Mouse (Mus musculus) embryonic facial prominence, embryonic 11.5 days (tissue): ENCODE measurements at regions not wholly inside any gene's neighbourhood (a gene's known extent, or its start where the extent isn't known, plus 50 kb on each side); places are given as distances from the start of the nearest gene placed in this dataset.
"Not testable (repeated sequence)": the region's sequence is repeated elsewhere in the genome, so short reads cannot be mapped to it uniquely, and the experiment has no call there.

Source experiments
- ATAC-seq: fragments of 200-750 bp; cut with Nextera tagmentation; replicated peaks from 2 replicates; pipeline ENCODE4 v1.8.0; 2017; ENCODE audit warnings: low read depth; ENCODE audit not compliant: insufficient number of reproducible peaks, low FRiP score, low TSS enrichment
- DNase-seq: peaks from one replicate; pipeline ENCODE4 v3.0.0-alpha.2; 2015; ENCODE audit warnings: low spot score
- H3K27ac ChIP-seq: fragments of 300-500 bp; sonication (generic); replicated peaks from 2 replicates; pipeline ENCODE4 v1.5.1; 2014; ENCODE audit warnings: mild to moderate bottlenecking, low read depth, low read length, control low read depth
- H3K27me3 ChIP-seq: fragments of 300-500 bp; sonication (generic); 2 replicates; pipeline ENCODE4 v1.6.1; 2014; ENCODE audit warnings: mild to moderate bottlenecking, low read length, moderate library complexity, mixed read lengths; ENCODE audit not compliant: control insufficient read depth, insufficient read depth
- H3K36me3 ChIP-seq: fragments of 300-500 bp; sonication (generic); replicated peaks from 2 replicates; pipeline ENCODE4 v1.6.1; 2014; ENCODE audit warnings: low read depth, mild to moderate bottlenecking, low read length, moderate library complexity, mixed read lengths; ENCODE audit not compliant: control insufficient read depth, insufficient read depth
- H3K4me1 ChIP-seq: fragments of 300-500 bp; sonication (generic); 2 replicates; pipeline ENCODE4 v1.6.1; 2014; ENCODE audit warnings: low read length, mixed read lengths; ENCODE audit not compliant: control insufficient read depth, insufficient read depth
- H3K4me2 ChIP-seq: fragments of 300-500 bp; sonication (generic); 2 replicates; pipeline ENCODE4 v1.6.1; 2014; ENCODE audit warnings: low read depth, mild to moderate bottlenecking, control low read depth, low read length, moderate library complexity
- H3K4me3 ChIP-seq: fragments of 300-500 bp; sonication (generic); 2 replicates; pipeline ENCODE4 v1.5.1; 2014; ENCODE audit warnings: low read depth, low read length, control low read depth
- H3K9ac ChIP-seq: fragments of 300-500 bp; sonication (generic); replicated peaks from 2 replicates; pipeline ENCODE4 v1.6.1; 2014; ENCODE audit warnings: mild to moderate bottlenecking, control low read depth, low read length
- H3K9me3 ChIP-seq: fragments of 300-500 bp; sonication (generic); replicated peaks from 2 replicates; pipeline ENCODE4 v1.6.1; 2016; ENCODE audit warnings: mild to moderate bottlenecking, low read length, inconsistent platforms, mixed read lengths; ENCODE audit not compliant: control insufficient read depth
- WGBS: fragments of 180-500 bp; shearing (Covaris S2); extraction: QIAGEN DNeasy Blood & Tissue Kit; methylation state at CpG from one replicate; pipeline ENCODE4 v1.1.7; 2014; 5-methylcytosine and 5-hydroxymethylcytosine counted together

DNA sequence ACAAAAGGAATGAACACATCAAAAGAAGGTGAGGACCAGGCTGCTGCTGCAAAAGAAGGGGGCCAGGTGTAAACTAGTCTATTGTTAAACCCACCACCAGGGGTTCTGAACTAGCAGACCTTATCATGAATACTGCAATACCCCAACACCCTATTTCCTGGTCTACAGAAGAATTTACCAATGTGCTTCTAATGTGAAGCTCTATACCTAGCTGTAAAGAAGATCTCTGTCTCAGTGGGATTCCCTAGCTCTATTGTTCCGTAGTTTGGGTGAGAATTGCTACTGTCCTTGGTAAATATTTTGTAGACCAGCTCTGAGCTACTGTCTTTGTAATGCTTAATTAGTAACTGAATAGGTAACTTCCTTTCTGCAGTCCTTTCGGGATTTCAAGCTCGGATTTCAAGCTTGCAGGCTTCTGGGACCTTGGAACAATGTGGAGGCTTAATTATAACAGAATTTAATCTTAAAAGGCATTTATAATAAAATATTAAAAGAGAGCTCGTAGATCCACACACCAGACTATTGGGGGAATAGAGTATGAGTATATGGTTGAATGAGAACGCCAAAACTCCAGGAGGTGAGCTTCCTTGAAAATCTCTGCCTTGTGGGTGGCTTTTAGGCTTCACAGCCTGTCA lies 238.5 kb downstream of the Gm8797 start:
- H3K9ac ChIP-seq, ATAC-seq, H3K27ac ChIP-seq, H3K4me3 ChIP-seq, H3K4me1 ChIP-seq, H3K27me3 ChIP-seq, DNase-seq, H3K9me3 ChIP-seq, H3K4me2 ChIP-seq, H3K36me3 ChIP-seq: not testable (repeated sequence)
- WGBS, result 81% methylated on average over 5 of the region's 5 CpGs

DNA sequence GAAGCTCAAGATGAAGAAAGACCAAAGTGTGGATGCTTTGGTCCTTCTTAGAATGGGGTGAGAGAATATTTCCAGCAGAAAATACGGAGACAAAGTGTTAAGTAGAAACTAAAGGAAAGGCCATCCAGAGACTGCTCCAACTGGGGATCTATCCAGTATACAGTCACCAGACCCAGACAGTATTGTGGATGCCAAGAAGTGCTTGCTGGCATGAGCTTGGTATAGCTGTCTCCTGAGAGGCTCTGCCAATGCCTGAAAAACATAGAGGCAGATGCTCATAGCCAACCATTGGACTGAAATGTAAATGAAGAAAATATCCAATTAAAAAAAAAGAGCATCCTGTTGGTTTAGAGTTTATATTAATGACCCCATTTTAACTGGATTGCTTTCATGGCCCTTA lies 253.8 kb downstream of the Gm8797 start:
- Histone ChIP-seq H3K9me3 (no peaks in the 10 kb centered on the region), H3K9ac (no peak overlapping the region), H3K27me3 (no peaks in the 10 kb centered on the region), H3K4me3 (no peak overlapping the region), H3K36me3 (no peaks in the 10 kb centered on the region), H3K27ac (no peak overlapping the region), H3K4me1 (no peaks in the 10 kb centered on the region), H3K4me2 (no peak overlapping the region)
- WGBS, result 97% methylated on average over 1 of the region's 1 CpGs
- ATAC-seq (no peak), DNase-seq (no peak)

DNA sequence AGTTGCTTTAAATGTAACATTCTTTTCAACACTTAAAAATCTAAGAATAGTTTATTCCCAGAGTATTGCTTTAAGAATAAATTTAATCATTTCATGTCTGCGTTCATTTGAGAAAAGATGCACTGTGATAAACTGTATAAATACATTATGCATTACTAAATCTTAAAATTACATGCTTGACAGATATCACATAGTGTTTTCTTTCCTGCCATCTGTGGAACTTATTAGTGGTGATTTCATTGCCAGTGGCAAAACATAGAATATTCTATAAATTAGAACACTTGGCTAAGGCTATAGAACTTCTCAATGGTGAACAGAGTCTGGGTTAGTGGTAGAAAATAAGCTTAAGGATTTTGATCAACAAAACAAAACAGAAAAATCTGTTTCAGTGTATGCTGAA lies 268.1 kb downstream of the Gm8797 start:
- DNase-seq (no peak), ATAC-seq (no peak)
- Histone ChIP-seq H3K4me3 (no peak overlapping the region), H3K27ac (no peak overlapping the region), H3K4me2 (no peak overlapping the region), H3K27me3 (no peaks in the 10 kb centered on the region), H3K9me3 (no peaks in the 10 kb centered on the region), H3K9ac (no peak overlapping the region), H3K4me1 (no peaks in the 10 kb centered on the region), H3K36me3 (no peaks in the 10 kb centered on the region)
- 78% methylated on average over 1 of the region's 1 CpGs for WGBS

DNA sequence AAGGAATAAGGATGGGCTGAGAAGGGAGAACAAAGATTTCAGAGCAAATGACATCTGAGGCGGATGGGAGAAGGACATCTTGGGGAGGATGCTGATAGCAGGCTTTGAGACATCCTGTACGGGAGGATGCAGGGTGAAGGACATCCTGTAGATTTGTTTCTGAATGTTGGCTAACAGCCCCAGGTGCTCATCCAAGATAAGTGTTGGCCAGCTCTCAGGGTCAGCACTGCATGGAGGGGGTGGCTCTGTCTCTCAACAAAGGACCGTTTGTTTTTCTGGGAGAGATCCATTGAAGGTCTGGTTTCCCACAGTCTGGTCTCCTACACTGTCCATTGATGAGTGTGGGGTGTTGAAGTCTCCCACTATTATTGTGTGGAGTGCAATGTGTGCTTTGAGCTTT lies 290.7 kb downstream of the Gm8797 start:
- H3K27me3 ChIP-seq, ATAC-seq, H3K27ac ChIP-seq, DNase-seq, H3K9ac ChIP-seq, H3K4me1 ChIP-seq, H3K4me3 ChIP-seq, H3K4me2 ChIP-seq, H3K36me3 ChIP-seq, H3K9me3 ChIP-seq: not testable (repeated sequence)
- WGBS, result 76% methylated on average over 3 of the region's 3 CpGs

DNA sequence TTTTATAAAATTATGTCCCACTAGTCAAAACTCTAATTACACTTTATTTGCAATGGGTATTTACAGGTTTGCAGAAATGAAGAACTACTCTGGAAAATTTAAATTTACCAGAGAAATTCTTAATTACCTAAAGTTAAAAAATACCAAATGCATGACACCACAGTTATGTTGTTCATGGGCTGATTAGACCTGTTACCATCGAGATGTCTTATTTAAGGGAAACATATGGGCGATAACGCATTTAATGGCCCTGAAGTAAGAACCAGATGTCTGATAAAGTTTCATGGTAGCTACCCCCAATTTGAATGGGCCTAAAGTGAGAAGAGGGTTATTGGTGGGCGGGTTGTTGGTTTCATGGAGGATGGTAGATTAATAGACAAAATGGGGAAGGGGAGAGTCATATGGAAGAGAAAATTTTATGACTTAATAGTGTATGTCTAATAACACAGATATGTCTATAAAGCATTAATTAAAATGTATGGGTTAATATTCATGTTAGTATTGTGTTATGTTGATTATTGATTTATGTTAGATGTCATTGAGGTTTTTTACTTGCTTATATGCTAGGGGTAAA lies 299.0 kb downstream of the Gm8797 start:
- Histone ChIP-seq H3K27ac (no peak overlapping the region), H3K36me3 (no peaks in the 10 kb centered on the region), H3K27me3 (no peaks in the 10 kb centered on the region), H3K9me3 (no peaks in the 10 kb centered on the region), H3K4me3 (no peak overlapping the region), H3K9ac (no peak overlapping the region), H3K4me1 (no peaks in the 10 kb centered on the region), H3K4me2 (no peak overlapping the region)
- WGBS, result 91% methylated on average over 4 of the region's 4 CpGs
- DNase-seq, result no peak
- ATAC-seq, result no peak

DNA sequence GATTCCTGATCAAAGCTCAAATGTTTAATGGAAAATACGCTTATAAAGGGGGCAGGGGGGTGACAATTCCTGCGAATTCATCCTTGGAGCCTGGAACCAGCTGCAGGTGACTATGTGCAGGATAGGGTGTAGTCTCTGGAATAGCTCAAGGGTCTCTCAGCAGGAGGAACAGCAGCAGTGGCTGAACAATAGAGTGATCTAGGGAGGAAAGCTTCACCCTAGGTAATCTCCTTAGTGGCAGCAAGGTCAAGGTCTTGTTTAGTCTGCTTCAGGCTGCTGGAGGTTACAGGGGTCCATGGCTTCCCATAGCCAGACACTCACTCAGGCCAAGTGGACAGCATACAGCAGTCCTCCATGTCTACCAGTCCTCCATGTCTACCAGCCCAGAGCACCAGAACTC lies 301.3 kb downstream of the Gm8797 start:
- H3K27ac ChIP-seq, result no peak overlapping the region
- no peaks in the 10 kb centered on the region for H3K27me3 ChIP-seq
- DNase-seq (no peak), ATAC-seq (no peak)
- no peaks in the 10 kb centered on the region for H3K36me3 ChIP-seq
- no peaks in the 10 kb centered on the region for H3K4me1 ChIP-seq
- no peaks in the 10 kb centered on the region for H3K9me3 ChIP-seq
- H3K9ac ChIP-seq, result no peak overlapping the region
- H3K4me2 ChIP-seq, result no peak overlapping the region
- no peak overlapping the region for H3K4me3 ChIP-seq
- WGBS, result 80% methylated on average over 2 of the region's 2 CpGs

DNA sequence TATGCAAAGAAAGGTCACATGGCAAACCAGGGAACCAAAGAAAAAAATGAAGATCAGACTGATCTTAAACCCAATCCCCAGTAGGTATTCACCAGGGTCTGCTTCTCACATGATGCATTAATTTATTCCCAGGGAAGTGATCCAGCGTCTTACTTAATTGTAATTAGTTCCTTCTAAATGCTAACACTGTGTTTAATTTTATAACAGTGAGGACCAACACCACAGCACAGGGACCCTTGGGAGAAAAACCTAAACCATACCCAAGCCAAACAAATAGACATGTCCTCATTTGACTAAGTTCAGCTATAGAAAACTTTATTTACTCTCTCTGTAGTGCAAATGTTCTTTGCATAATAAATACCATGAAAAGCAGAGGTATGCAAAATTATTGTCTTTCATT lies 333.2 kb downstream of the Gm8797 start:
- Histone ChIP-seq H3K36me3 (no peaks in the 10 kb centered on the region), H3K9ac (no peak overlapping the region), H3K4me1 (no peaks in the 10 kb centered on the region), H3K4me2 (no peak overlapping the region), H3K9me3 (no peaks in the 10 kb centered on the region), H3K27me3 (no peaks in the 10 kb centered on the region), H3K27ac (no peak overlapping the region), H3K4me3 (no peak overlapping the region)
- 39% methylated on average over 1 of the region's 1 CpGs for WGBS
- ATAC-seq (no peak), DNase-seq (no peak)

DNA sequence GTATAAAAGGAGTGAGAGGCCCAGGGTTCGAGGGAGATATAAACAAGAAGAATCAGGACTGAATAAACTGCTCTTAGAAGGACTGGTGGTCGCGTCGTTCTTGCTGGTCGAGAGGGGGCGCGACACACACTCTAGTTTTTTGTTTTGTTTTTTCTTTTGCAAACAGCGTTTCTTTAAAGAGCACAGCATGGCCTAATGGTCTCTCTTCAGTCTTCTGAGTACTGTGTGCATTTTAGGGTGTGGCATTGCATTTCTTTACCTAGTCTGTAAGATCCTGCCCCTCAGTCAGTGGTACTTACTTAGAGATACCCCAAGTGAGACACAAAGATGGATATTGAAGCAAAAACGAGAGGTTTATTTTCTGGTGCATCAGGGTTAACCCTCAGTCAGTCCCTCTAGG lies 336.7 kb downstream of the Gm8797 start:
- Histone ChIP-seq H3K4me2 (no peak overlapping the region), H3K27me3 (no peaks in the 10 kb centered on the region), H3K4me3 (no peak overlapping the region), H3K4me1 (no peaks in the 10 kb centered on the region), H3K36me3 (no peaks in the 10 kb centered on the region), H3K9me3 (no peaks in the 10 kb centered on the region), H3K27ac (no peak overlapping the region), H3K9ac (no peak overlapping the region)
- no peak for DNase-seq
- ATAC-seq, result no peak
- WGBS, result 73% methylated on average over 8 of the region's 9 CpGs
